10 mouse cellular contexts compared by ENCODE assay signal in genomic region chr5:86850104-86850503, GRCm38 (mm10). TPM values are rescaled to one million over a fixed set of nuclear protein-coding genes. Genes with fewer than 3 reads are reported as not detected.
DNase-seq lines count a peak whose midpoint lies in the region; ATAC-seq lines count a peak whose summit lies in the region.
"Had no signal": no experiment of that assay in that cellular context is flagged by ENCODE, and none has a peak within 500 bp of the region (broad histone marks: within the 10 kb centered on the region; RNA-seq: fewer than 3 reads in every experiment).

No protein-coding gene starts in this region.

- no peaks in the 10 kb centered on the region for H3K27me3 ChIP-seq in hindbrain, embryonic 14.5 days (ENCODE audit: control insufficient read depth, insufficient read depth, low read length)
- no peaks in the 10 kb centered on the region for H3K27me3 ChIP-seq in neural tube, embryonic 12.5 days (replicated peaks)
- H3K27me3 ChIP-seq in heart, embryonic 11.5 days (ENCODE audit: control insufficient read depth, insufficient read depth, low read length), result no peaks in the 10 kb centered on the region
- H3K27me3 ChIP-seq: neural tube, embryonic 13.5 days had no signal

- no peaks in the 10 kb centered on the region for H3K9me3 ChIP-seq in hindbrain, embryonic 14.5 days (ENCODE audit: control insufficient read depth, low read length)
- no peaks in the 10 kb centered on the region for H3K9me3 ChIP-seq in neural tube, embryonic 12.5 days
- H3K9me3 ChIP-seq in heart, embryonic 11.5 days (replicated peaks; ENCODE audit: control insufficient read depth, low read length), result no peaks in the 10 kb centered on the region
- H3K9me3 ChIP-seq: neural tube, embryonic 13.5 days had no signal

- intact Hi-C loops in heart, postnatal 14 days (cut with DNase I), result no loop called here

- ATAC-seq in hindbrain, embryonic 14.5 days (ENCODE audit: low FRiP score), result no peak
- 0 out of 2 replicates have a peak, but pooled peaks have one; percentile 41 for ATAC-seq in neural tube, embryonic 12.5 days (ENCODE audit: low FRiP score, low read depth)
- ATAC-seq in heart, embryonic 11.5 days (replicated peaks; ENCODE audit: insufficient number of reproducible peaks, low FRiP score, low TSS enrichment), result no peak

- H3K27ac ChIP-seq in hindbrain, embryonic 14.5 days, result no peak overlapping the region
- no peak overlapping the region for H3K27ac ChIP-seq in neural tube, embryonic 12.5 days
- H3K27ac ChIP-seq in heart, embryonic 11.5 days (ENCODE audit: low read depth, low read length), result no peak overlapping the region
- H3K27ac ChIP-seq: neural tube, embryonic 13.5 days had no signal

- no peak overlapping the region for H3K4me2 ChIP-seq in hindbrain, embryonic 14.5 days (replicated peaks)
- H3K4me2 ChIP-seq in neural tube, embryonic 12.5 days (replicated peaks), result no peak overlapping the region
- no peak overlapping the region for H3K4me2 ChIP-seq in heart, embryonic 11.5 days
- H3K4me2 ChIP-seq: neural tube, embryonic 13.5 days had no signal

- H3K9ac ChIP-seq in hindbrain, embryonic 14.5 days, result no peak overlapping the region
- H3K9ac ChIP-seq in neural tube, embryonic 12.5 days, result no peak overlapping the region
- H3K9ac ChIP-seq in heart, embryonic 11.5 days (ENCODE audit: low read depth, low read length), result no peak overlapping the region
- H3K9ac ChIP-seq: neural tube, embryonic 13.5 days had no signal

- H3K4me3 ChIP-seq in hindbrain, embryonic 14.5 days (replicated peaks; ENCODE audit: low read length), result no peak overlapping the region
- H3K4me3 ChIP-seq in neural tube, embryonic 12.5 days, result no peak overlapping the region
- H3K4me3 ChIP-seq in heart, embryonic 11.5 days (ENCODE audit: low read depth, low read length), result no peak overlapping the region
- H3K4me3 ChIP-seq: neural tube, embryonic 13.5 days had no signal

- H3K36me3 ChIP-seq in hindbrain, embryonic 14.5 days (replicated peaks; ENCODE audit: control insufficient read depth, insufficient read depth), result no peaks in the 10 kb centered on the region
- no peaks in the 10 kb centered on the region for H3K36me3 ChIP-seq in neural tube, embryonic 12.5 days
- no peaks in the 10 kb centered on the region for H3K36me3 ChIP-seq in heart, embryonic 11.5 days (ENCODE audit: control insufficient read depth, insufficient read depth, low read length)
- H3K36me3 ChIP-seq: neural tube, embryonic 13.5 days had no signal

- DNase-seq in heart, postnatal 4 days, result peak; percentile 13
- DNase-seq in heart, postnatal 14 days, result no peak
- peak; percentile 18 for DNase-seq in thymus, postnatal 4 days
- no peak for DNase-seq in thymus, postnatal 36 days
- DNase-seq in hindbrain, embryonic 14.5 days (ENCODE audit: low spot score), result peak; percentile 75
- DNase-seq in lung, adult 18-20 months, result no peak

- no peaks in the 10 kb centered on the region for H3K4me1 ChIP-seq in hindbrain, embryonic 14.5 days (replicated peaks; ENCODE audit: control insufficient read depth, insufficient read depth, low read length)
- no peaks in the 10 kb centered on the region for H3K4me1 ChIP-seq in neural tube, embryonic 12.5 days
- H3K4me1 ChIP-seq in heart, embryonic 11.5 days (ENCODE audit: control insufficient read depth, insufficient read depth, low read length), result no peaks in the 10 kb centered on the region
- H3K4me1 ChIP-seq: neural tube, embryonic 13.5 days had no signal

RNA-seq across cellular contexts. Expression of gene Ythdc1, which starts 46.1 kb away (rescaled TPM):
- 10 to 100 TPM; 43.3 to 45.7 TPM for total RNA-seq in heart, postnatal 4 days (2021)
- total RNA-seq in heart, postnatal 14 days (2021), result 10 to 100 TPM; 34.9 to 35.6 TPM
- polyA plus RNA-seq in hindbrain, embryonic 14.5 days (2014; fragmentation: Nextera tagmentation; extraction: Ambion mirVana), result 40.1 and 40.2 TPM in 2 replicates
- polyA plus RNA-seq in neural tube, embryonic 12.5 days (2016; fragmentation: Nextera tagmentation; extraction: Ambion mirVana), result 49.0 and 50.6 TPM in 2 replicates
- polyA plus RNA-seq in heart, embryonic 11.5 days (2014; fragmentation: Nextera tagmentation; extraction: Ambion mirVana), result 34.8 and 38.8 TPM in 2 replicates

RNA-seq across cellular contexts. Expression of gene Ugt2b34, which starts 56.6 kb away (rescaled TPM):
- total RNA-seq in heart, postnatal 4 days (2021), result not detected
- not detected for total RNA-seq in heart, postnatal 14 days (2021)
- polyA plus RNA-seq in hindbrain, embryonic 14.5 days (2014; fragmentation: Nextera tagmentation; extraction: Ambion mirVana), result not detected in 2 replicates
- not detected in 2 replicates for polyA plus RNA-seq in neural tube, embryonic 12.5 days (2016; fragmentation: Nextera tagmentation; extraction: Ambion mirVana)
- polyA plus RNA-seq in heart, embryonic 11.5 days (2014; fragmentation: Nextera tagmentation; extraction: Ambion mirVana), result 0.07 and 0.59 TPM in 2 replicates
- total RNA-seq: heart, postnatal 10 days had no signal
- polyA plus RNA-seq: neural tube, embryonic 13.5 days had no signal

Comparison
In these comparisons a context has a peak if more than half of its experiments do, and no peak if none do; other contexts are left out.
1. DNase-seq: peak in heart, postnatal 4 days (single experiment), thymus, postnatal 4 days (single experiment) and hindbrain, embryonic 14.5 days (single experiment); none in heart, postnatal 14 days (0 of 2), thymus, postnatal 36 days (0 of 2) and lung, adult 18-20 months (0 of 2).